19 mouse cellular contexts compared by ENCODE assay signal in the genomic region with DNA sequence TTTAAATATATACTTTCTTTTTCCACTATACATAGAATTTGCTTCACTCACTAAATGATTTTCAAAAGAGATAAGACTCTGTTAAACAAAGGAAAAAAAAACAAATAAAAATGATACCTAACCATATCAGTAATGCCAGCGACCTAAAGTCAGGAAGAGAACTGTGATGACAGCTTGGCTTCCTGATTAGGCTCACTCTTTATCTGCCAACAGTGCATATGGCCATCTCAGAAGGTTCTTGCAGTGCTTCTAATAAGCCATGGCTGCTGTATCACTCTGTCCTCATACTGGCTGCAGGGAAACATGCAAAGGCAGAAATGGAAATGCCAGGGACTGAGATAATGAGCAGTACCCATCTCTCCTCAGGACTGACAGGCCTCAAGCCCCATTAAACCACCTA.
DNase-seq lines count a peak whose midpoint lies in the region; ATAC-seq and TF ChIP-seq lines count a peak whose summit lies in the region.
"Had no signal": no experiment of that assay in that cellular context is flagged by ENCODE, and none has a peak within 500 bp of the region (broad histone marks: within the 10 kb centered on the region; RNA-seq: fewer than 3 reads in every experiment).

No protein-coding gene starts in this region.

- H3K27me3 ChIP-seq in heart, embryonic 12.5 days (replicated peaks) = no peaks in the 10 kb centered on the region
- H3K27me3 ChIP-seq in liver, embryonic 16.5 days (ENCODE audit: control insufficient read depth, insufficient read depth, low read depth, low read length) = no peaks in the 10 kb centered on the region
- H3K27me3 ChIP-seq in intestine, postnatal 0 days (replicated peaks; ENCODE audit: control insufficient read depth, insufficient read depth, low read length) = no peaks in the 10 kb centered on the region
- H3K27me3 ChIP-seq: CH12.LX; embryonic facial prominence, embryonic 12.5 days; heart, embryonic 13.5 days; kidney, embryonic 15.5 days had no signal

- no peak for TF ChIP-seq CTCF in intestine, postnatal 0 days (IDR thresholded peaks at IDR 0.05; ENCODE audit: low read depth)

- H3K9ac ChIP-seq in heart, embryonic 12.5 days = no peak overlapping the region
- no peak overlapping the region for H3K9ac ChIP-seq in liver, embryonic 16.5 days (ENCODE audit: low read depth, low read length)
- no peak overlapping the region for H3K9ac ChIP-seq in intestine, postnatal 0 days (ENCODE audit: low read depth, low read length)
- H3K9ac ChIP-seq: embryonic facial prominence, embryonic 12.5 days; heart, embryonic 13.5 days; kidney, embryonic 15.5 days; lung, embryonic 14.5 days had no signal

- H3K27ac ChIP-seq in heart, embryonic 12.5 days (ENCODE audit: poor library complexity, severe bottlenecking) = no peak overlapping the region
- no peak overlapping the region for H3K27ac ChIP-seq in liver, embryonic 16.5 days (ENCODE audit: low read length)
- no peak overlapping the region for H3K27ac ChIP-seq in intestine, postnatal 0 days (ENCODE audit: low read depth, low read length)
- H3K27ac ChIP-seq: embryonic facial prominence, embryonic 12.5 days; heart, embryonic 13.5 days; kidney, embryonic 15.5 days; macrophage had no signal

- no peak overlapping the region for H3K4me2 ChIP-seq in heart, embryonic 12.5 days
- no peak overlapping the region for H3K4me2 ChIP-seq in liver, embryonic 16.5 days (ENCODE audit: low read depth, low read length)
- H3K4me2 ChIP-seq in intestine, postnatal 0 days (replicated peaks; ENCODE audit: low read depth) = no peak overlapping the region
- H3K4me2 ChIP-seq: embryonic facial prominence, embryonic 12.5 days; heart, embryonic 13.5 days; kidney, embryonic 15.5 days; lung, embryonic 14.5 days had no signal

- 12% methylated on average over 1 of the region's 1 CpGs for WGBS in heart, embryonic 12.5 days
- WGBS in liver, embryonic 16.5 days (ENCODE audit: insufficient replicate concordance) = 9% methylated on average over 1 of the region's 1 CpGs
- WGBS in intestine, postnatal 0 days = 48% methylated on average over 1 of the region's 1 CpGs

- no peaks in the 10 kb centered on the region for H3K9me3 ChIP-seq in heart, embryonic 12.5 days (replicated peaks)
- no peaks in the 10 kb centered on the region for H3K9me3 ChIP-seq in liver, embryonic 16.5 days (replicated peaks; ENCODE audit: control insufficient read depth, low read length)
- no peaks in the 10 kb centered on the region for H3K9me3 ChIP-seq in intestine, postnatal 0 days (ENCODE audit: control insufficient read depth)
- H3K9me3 ChIP-seq: embryonic facial prominence, embryonic 12.5 days; heart, embryonic 13.5 days; kidney, embryonic 15.5 days had no signal

- intact Hi-C loops in heart, postnatal 25 days (cut with DNase I) = no loop called here

- ATAC-seq in heart, embryonic 12.5 days (ENCODE audit: insufficient number of reproducible peaks, low FRiP score) = peak; percentile 45; the same call in 1 of the 2 replicates
- ATAC-seq in liver, embryonic 16.5 days (ENCODE audit: low read depth) = peak; percentile 74
- no peak for ATAC-seq in intestine, postnatal 0 days
- ATAC-seq: activated CD4-positive, CD25-positive, alpha-beta regulatory T cell, adult 4 months; forebrain, embryonic 16.5 days had no signal

- no peaks in the 10 kb centered on the region for H3K36me3 ChIP-seq in heart, embryonic 12.5 days
- H3K36me3 ChIP-seq in liver, embryonic 16.5 days (ENCODE audit: control insufficient read depth, insufficient read depth) = no peaks in the 10 kb centered on the region
- no peaks in the 10 kb centered on the region for H3K36me3 ChIP-seq in intestine, postnatal 0 days (ENCODE audit: control insufficient read depth, insufficient read depth)
- H3K36me3 ChIP-seq: embryonic facial prominence, embryonic 12.5 days; heart, embryonic 13.5 days; kidney, embryonic 15.5 days had no signal

- DNase-seq in heart, postnatal 25 days (ENCODE audit: low spot score) = no peak
- peak; percentile 21 for DNase-seq in cerebellum, adult 11 months
- peak; percentile 41 to 73 for DNase-seq in cerebellum, postnatal 14 days
- DNase-seq in gastrocnemius, postnatal 25 days = no peak
- no peak for DNase-seq in kidney, postnatal 36 days
- DNase-seq: heart, postnatal 4 days; lung, embryonic 14.5 days; right cerebral cortex, adult 18-20 months; thymus, adult 2 months had no signal

- H3K4me3 ChIP-seq in heart, embryonic 12.5 days = no peak overlapping the region
- no peak overlapping the region for H3K4me3 ChIP-seq in liver, embryonic 16.5 days (ENCODE audit: low read depth, low read length)
- no peak overlapping the region for H3K4me3 ChIP-seq in intestine, postnatal 0 days (ENCODE audit: low read depth, low read length)
- H3K4me3 ChIP-seq: embryonic facial prominence, embryonic 12.5 days; heart, embryonic 13.5 days; kidney, embryonic 15.5 days had no signal

- peaks cover 6% of the 10 kb centered on the region for H3K4me1 ChIP-seq in heart, embryonic 12.5 days (replicated peaks)
- no peaks in the 10 kb centered on the region; the same call in 1 of the 2 replicates for H3K4me1 ChIP-seq in liver, embryonic 16.5 days (ENCODE audit: control insufficient read depth, low read depth, low read length)
- H3K4me1 ChIP-seq in intestine, postnatal 0 days (replicated peaks; ENCODE audit: control insufficient read depth, insufficient read depth, low read length) = no peaks in the 10 kb centered on the region
- H3K4me1 ChIP-seq: embryonic facial prominence, embryonic 12.5 days; kidney, embryonic 15.5 days had no signal

Comparison
In these comparisons a context has a peak if more than half of its experiments do, and no peak if none do; other contexts are left out.
1. DNase-seq: peak in cerebellum, adult 11 months (single experiment) and cerebellum, postnatal 14 days (2 of 2); none in heart, postnatal 25 days (single experiment), gastrocnemius, postnatal 25 days (single experiment) and kidney, postnatal 36 days (0 of 2).